Mouse (Mus musculus) E14TG2a.4 (cell line): ENCODE results near the gene Tmem238l.

Experiments
- CTCF ChIP-seq: conservative IDR thresholded peaks from 2 replicates; pipeline ENCODE4 v1.5.1; 2014; ENCODE audit warnings: low read length
- POU5F1 ChIP-seq: IDR thresholded peaks from 2 replicates; pipeline ENCODE4 v1.6.1; 2014; ENCODE audit warnings: low read length, borderline replicate concordance

- TF ChIP-seq POU5F1: no peak
- no peak for TF ChIP-seq CTCF
These were observed 9.9 kb upstream of the Tmem238l start for GRCm38 (mm10) chr11:66946521-66946920.
